Mouse (Mus musculus) kidney, adult 9 months (tissue): ENCODE results near the gene Lman1l.

Source experiments
- DNase-seq: peaks from one replicate; pipeline ENCODE4 v3.0.0; 2022

The Lman1l gene

DNA sequence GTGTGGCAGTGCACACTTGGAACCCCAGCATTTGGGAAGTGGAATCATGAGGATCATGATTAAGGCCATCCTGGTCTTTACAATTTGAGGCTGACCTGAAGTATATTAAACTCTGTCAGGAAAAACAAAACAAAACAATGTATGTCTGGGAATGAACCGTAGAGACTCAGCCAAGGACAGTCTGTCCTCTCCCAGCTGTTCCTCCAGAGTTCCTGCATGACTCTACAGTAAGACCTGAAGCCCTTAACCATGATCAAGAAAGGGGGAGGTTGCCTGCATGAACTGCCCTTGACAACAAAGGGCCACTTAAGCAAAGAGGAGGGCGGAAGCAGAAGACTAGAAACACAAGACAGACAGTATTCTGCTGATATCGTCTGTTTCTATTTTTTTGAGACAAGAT lies 45.0 kb downstream of the Lman1l start:
- no peak for DNase-seq

DNA sequence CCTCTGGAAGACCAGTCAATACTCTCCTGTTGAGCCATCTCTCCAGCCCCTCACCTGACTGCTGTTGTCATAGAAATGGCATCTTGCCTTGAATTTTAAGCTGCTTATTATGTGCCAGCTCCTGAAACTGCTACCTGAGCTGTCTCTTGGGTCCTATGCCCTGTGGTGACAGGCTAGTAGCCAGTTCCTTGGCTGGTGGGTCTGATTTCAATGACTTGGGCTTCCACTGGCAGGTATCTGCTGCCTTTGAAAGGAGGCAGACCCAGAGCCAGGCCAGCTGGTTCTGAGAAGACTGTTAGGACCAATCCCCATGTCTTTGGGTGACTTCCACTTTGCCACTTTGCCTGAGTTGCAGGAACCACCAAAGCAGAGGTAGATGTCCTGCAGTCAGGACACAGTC lies 46.2 kb downstream of the Lman1l start:
- no peak for DNase-seq

DNA sequence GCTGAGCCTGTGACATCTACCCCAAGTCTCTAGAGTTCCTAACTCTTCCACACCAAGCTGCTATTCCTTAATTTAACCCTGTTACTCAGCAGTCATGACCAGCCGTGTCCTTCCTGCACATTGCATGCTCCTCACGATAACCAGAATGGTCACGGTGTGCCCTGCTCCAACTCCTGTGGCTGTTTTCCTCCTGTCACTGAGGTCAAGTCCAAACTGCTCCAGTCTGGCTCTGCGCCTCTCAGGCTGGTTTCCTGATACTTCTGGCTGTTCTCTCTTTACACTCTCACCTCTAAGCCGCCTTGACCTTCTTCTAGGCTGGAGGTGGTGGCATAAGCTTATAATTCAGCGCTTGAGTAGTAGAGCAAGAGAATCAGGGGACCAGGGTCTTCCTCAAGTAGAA lies 52.1 kb downstream of the Lman1l start:
- peak; percentile 65 for DNase-seq

DNA sequence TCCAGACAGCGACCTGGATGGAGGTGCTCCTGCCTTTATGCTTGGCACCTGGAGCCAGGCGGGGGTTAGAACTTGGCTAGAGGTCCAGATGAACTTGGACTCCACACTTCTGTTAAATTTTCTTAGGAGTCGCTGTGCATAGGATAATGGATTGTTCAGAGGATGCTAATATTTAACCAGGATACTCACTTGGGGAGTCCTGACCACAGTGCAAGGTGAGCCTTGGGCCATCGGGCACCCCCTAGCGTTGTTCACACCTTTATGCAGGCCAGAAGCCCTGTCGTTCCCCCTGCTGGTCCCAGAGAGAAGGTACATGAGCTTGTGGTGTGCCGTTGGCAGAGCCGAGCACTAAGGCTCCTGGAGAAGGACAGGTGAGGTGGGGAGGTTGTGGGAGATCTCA lies 53.7 kb downstream of the Lman1l start:
- peak; percentile 94 for DNase-seq

DNA sequence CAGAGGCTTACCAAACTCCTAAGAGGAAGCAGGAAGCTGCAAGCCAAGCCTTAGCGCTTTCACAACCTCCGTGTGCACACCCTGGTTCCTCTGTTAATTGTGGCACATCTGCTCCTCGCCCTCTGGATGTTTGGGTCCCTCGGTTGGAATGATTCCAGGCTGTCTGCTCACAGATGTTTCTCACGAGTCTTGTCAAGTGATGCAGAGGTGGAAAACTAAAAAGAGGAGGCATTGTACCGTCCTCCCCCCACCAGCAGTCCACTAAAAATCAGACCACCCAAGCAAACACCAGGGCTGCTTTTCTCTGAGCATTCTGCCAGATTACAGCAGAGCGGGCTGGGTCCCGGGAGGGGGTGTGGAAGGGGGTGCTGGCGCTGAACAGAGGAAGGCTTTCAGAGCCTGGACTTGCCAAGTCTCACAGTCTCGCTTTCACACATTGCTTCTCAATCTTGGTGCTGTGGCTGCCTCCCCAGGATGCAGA lies 54.8 kb downstream of the Lman1l start:
- peak; percentile 43 for DNase-seq

DNA sequence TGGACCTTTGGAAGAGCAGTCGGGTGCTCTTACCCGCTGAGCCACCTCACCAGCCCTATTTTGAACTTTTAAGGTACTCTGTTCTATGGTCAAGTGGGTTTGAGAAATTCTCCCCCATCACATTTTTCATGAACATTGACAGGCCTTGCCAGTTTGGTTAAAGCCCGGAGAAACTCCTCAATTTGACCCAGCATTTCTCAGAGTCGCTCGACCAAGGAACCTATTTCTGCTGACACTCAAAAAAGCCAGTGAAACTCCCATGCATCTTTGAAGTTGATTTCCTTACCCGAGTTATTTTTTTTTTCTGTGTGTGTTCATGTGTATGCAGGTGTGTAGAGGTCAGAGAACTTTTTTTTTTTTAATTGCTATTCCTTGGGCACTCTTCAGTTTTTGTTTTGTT lies 56.0 kb downstream of the Lman1l start:
- peak; percentile 88 for DNase-seq

DNA sequence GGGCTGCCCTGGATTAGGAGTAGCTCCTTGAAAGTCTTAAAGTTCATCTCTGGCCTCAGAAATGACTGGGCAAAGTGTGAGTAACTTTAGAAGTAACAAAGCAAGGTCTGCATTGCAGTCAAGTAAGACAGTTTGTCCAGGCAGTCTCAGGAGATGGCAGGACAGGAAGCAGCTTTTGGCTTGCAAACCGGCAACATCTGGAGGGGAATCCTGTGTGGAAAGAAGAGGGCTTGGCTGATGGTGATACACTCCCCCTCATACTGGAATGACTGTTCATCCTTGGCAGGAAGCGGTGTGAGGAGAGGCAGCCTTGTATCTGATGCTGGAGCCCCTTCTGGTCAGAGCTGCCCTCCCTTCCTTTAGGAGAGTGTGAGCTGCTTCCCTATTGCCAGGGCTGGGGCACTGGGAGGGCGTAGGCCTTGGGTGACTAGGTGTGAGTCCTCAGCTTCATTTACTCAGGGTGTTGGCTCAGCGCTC lies 57.6 kb downstream of the Lman1l start:
- DNase-seq, result peak; percentile 79

DNA sequence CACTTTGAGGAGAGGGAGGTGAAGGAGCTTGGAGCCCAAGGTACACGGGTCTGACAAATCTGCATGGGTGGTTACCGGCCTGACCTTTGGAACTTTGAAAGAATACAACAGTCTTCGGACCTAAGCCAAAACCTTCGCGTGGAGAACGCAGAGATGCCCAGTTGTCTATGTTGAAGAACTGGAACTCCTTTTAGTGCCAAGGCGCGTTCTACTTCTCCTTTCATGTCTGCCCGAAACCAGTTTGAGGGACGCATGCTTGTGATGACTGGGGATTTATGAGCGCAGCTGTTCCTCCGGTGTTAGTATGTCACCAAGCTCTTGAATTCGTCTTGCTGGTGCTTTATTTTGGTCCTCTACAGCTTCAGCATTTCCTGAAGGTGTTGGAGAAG lies 58.9 kb downstream of the Lman1l start:
- peak; percentile 90 for DNase-seq

DNA sequence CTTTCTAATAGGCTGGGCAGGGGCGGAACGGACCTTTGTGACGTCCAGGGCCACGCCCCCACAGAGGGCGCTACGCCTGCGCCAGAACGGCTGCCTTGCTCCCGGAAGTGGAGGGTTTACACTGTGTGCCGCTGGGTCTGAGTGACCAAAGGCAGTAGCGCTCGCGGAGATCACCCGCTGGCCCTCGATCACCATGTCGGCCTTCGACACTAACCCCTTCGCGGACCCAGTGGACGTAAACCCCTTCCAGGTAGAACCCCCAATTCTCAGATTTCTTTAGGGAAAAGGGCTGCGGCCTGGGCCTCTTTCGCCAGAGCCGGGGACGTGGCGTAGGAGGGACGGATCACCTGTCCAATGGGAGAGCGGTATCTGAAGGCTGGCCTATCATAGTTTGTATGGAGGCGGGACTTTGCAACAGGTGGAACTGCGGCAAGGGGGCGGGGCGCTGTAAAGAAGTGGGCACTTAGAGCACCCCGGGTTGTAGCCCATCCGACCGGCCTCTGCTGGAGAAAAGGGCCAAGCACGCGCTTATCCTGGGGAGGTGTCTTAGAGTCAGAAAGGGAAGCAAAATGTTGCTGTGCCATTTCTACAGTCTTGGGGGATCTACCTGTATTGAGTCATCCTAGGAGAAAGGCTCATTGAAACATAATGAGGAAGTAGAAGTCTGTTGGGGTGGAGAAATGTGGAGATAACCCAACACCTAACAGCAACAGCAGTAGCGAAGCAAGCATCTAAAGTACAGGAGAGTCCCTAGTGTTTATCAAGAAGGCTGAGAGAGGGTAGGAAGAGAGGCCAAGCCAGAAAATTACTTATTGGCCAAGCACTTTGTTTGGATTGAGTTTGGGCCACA lies 59.5 kb downstream of the Lman1l start, which contains the start of gene Scamp2:
Gene Scamp2 (plus strand): TSS at position 83 of the 850 bp plus-strand sequence.
- DNase-seq, result peak; percentile 97

DNA sequence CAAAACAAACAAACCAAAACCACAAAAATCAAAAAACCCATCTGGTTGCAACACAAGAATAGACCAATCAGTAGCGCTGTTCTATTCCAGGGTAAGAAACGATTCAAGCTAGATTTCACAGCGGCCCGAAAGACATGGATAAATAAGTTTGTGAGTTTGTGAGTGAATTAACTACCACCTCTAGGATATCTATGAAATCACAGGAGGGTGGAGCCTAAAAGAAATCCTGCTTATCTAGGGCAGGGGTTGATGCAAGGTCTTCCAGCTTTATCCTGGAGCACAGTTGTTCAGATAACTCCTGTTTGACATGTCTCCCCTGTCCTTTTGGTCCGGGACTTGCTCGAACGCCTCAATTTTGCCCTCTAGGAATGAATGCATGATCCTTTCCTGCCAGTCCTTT lies 60.3 kb downstream of the Lman1l start:
- DNase-seq, result no peak

DNA sequence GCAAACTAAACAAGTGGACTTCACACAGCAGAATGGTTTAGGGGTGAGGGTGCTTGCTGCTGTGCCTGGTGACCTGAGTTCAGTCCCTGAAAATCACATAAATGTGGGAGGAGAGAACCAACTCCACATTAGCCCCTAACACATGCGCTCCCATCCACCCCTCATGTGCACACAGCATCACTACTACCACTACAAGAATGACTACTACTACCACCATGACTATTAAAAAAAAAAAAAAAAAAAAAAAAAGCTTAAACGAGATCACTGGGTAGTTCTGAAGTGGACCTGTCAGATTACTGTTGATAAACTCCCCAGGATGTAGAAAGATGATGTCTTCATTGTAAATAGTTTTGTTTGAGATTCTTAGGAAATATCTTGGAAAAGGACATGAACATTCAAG lies 61.0 kb downstream of the Lman1l start:
- DNase-seq, result no peak

DNA sequence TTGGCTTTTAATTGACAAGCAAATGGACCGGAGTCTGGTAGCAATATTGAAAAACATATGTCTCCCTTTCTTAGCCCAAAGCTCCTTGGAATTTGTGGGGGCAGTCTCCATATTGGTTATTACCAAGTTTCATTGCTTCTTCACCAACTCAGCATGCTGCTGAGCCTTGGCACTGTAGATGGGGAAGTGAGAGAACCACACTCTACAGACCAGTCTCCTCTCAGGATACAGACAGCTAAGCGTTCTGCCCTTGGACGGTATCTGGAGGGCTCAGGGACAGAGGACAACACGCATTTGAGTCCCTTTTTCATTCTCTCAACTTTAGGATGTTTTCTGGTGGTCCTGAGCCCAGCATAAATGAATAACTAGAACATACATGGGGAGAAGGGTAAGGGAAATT lies 61.9 kb downstream of the Lman1l start:
- DNase-seq, result no peak

DNA sequence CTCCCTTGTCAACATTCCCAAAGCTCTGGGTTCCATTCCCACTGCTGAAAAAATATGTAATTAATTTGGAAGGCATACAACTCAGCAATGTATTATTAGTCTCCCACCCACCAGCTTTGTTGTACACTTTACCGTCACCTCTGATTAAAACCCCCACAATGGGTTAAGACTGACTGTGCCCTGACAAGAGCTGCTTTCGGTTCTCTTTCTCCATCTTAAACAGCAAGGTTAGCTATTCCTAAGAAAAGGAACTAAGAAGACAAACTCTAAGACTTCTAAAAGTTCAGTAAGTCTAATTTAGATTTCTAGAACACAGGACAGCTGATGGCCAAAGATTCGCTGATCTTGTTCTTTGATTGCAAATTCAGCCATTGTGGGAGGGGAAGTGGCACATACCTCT lies 63.4 kb downstream of the Lman1l start:
- DNase-seq, result no peak
